Mouse (Mus musculus): Measurements from ENCODE around the gene Plbd2. TPM values are rescaled to one million over a fixed set of nuclear protein-coding genes. Genes with fewer than 3 reads are reported as not detected.

Plbd2 gene
- polyA plus RNA-seq, 1 experiment from 2014 or later, result 30.9 TPM

DNA sequence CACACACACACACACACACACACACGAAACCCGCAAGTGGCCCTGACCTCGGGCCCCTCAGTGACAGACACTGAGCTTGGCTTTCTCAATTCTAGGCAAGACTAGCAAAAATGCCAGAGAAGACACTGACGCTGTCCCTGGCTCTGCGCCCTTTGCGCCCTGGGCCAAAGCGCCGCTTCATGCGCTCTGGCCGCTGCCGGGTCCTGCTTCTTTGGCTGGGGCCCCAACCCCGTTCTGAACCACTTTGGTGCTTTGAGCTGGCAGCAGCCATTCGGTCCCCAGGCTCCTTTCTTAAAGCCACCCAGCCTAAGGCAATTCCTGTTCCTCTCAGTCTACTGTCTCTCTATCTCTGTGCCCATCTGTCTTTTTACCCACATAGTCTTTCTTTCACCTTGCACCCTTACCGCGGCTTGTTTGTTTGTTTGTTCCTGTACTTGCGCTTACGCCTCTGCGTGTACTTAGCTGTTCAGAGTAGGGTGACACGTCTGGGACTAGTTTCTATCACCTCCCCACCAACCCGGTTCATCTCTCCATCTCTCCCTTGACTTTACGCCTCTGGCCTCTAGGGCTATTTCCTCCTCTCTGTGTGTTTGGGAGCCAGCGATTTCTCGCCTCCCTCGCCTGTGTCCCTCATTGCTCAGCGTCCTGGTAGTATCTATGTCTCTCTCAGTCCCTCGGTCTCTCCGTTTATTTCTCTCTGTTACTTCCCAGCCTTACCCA is 64.3 kb downstream of the Plbd2 start:
- WGBS, result 1% methylated on average over 27 of the region's 27 CpGs
- peak overlapping the region; percentile 91 for H3K27ac ChIP-seq (ENCODE audit: low read depth, low read length)
- no peaks in the 10 kb centered on the region for H3K36me3 ChIP-seq (ENCODE audit: control insufficient read depth, insufficient read depth, low read length)

DNA sequence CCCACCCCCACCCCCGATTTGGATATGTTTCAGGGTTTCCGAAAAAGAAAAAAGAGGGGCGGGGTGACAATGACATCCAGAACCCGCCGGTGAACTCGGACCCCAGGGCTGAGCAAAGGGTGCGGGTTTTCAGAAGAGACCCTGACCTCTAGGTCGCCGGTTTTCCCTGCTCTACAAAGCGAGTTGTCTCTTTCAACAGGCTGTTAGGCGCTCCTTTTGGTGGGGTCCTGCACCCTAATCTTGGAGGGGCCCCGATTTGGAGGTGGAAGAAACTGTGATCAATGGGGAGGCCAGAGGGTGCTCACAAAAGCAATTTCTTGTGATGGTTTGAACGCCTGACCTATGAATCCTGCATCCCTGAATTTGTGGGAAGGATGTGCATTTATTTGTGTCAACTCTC is 65.0 kb downstream of the Plbd2 start:
- peaks cover 20% of the 10 kb centered on the region for H3K27me3 ChIP-seq (ENCODE audit: control insufficient read depth, insufficient read depth, low read length)
- H3K4me2 ChIP-seq (ENCODE audit: low read depth, low read length), result peak overlapping the region; percentile 74
- peak overlapping the region; percentile 91 for H3K27ac ChIP-seq (ENCODE audit: low read depth, low read length)
- ATAC-seq (ENCODE audit: low read depth), result no peak
- WGBS, result under 1% methylated on average over 13 of the region's 13 CpGs
- H3K36me3 ChIP-seq (ENCODE audit: control insufficient read depth, insufficient read depth, low read length), result no peaks in the 10 kb centered on the region
- H3K9me3 ChIP-seq (ENCODE audit: control insufficient read depth, low read length), result no peaks in the 10 kb centered on the region
- peaks cover 8% of the 10 kb centered on the region for H3K4me1 ChIP-seq (ENCODE audit: control insufficient read depth, insufficient read depth, low read length)
- H3K9ac ChIP-seq (replicated peaks; ENCODE audit: low read depth, low read length), result peak overlapping the region; percentile 89
- peak overlapping the region; percentile 53 for H3K4me3 ChIP-seq (ENCODE audit: low read depth, low read length)

More for the DNA sequence above, 64.3 kb downstream of the Plbd2 start:
- Histone ChIP-seq H3K9me3 (ENCODE audit: control insufficient read depth, low read length) (no peaks in the 10 kb centered on the region), H3K27me3 (ENCODE audit: control insufficient read depth, insufficient read depth, low read length) (peaks cover 15% of the 10 kb centered on the region), H3K4me3 (ENCODE audit: low read depth, low read length) (peak overlapping the region; percentile 53), H3K4me2 (ENCODE audit: low read depth, low read length) (peak overlapping the region; percentile 74), H3K4me1 (ENCODE audit: control insufficient read depth, insufficient read depth, low read length) (peaks cover 8% of the 10 kb centered on the region), H3K9ac (replicated peaks; ENCODE audit: low read depth, low read length) (peak overlapping the region; percentile 89)
- ATAC-seq (ENCODE audit: low read depth), result no peak

DNA sequence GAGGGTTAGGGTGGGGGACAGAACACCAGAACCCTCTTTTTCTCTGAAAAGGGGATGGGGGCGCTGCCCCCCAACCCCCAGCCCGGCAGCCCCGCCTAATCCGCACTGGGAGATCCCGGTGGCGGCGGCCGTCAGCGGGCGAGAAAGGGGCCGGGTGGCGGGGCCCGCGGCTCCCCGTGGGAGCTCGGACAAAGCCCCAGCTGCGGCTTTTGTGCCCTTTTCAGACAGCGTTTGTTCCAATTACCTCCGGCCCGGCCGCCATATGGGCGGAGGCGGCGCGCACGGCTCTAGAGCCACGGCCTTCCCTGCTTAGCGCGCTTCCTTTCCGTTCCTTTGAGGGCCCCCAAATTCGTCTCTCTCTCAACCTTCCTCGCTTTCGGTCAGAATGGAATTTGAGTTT is 65.4 kb downstream of the Plbd2 start:
- peak overlapping the region; percentile 91 for H3K27ac ChIP-seq (ENCODE audit: low read depth, low read length)
- peak overlapping the region; percentile 74 for H3K4me2 ChIP-seq (ENCODE audit: low read depth, low read length)
- peak overlapping the region; percentile 89 for H3K9ac ChIP-seq (replicated peaks; ENCODE audit: low read depth, low read length)
- no peaks in the 10 kb centered on the region for H3K9me3 ChIP-seq (ENCODE audit: control insufficient read depth, low read length)
- peaks cover 24% of the 10 kb centered on the region for H3K27me3 ChIP-seq (ENCODE audit: control insufficient read depth, insufficient read depth, low read length)
- no peaks in the 10 kb centered on the region for H3K36me3 ChIP-seq (ENCODE audit: control insufficient read depth, insufficient read depth, low read length)
- peaks cover 8% of the 10 kb centered on the region for H3K4me1 ChIP-seq (ENCODE audit: control insufficient read depth, insufficient read depth, low read length)
- no peak for ATAC-seq (ENCODE audit: low read depth)
- WGBS, result under 1% methylated on average over 33 of the region's 33 CpGs
- peak overlapping the region; percentile 53 for H3K4me3 ChIP-seq (ENCODE audit: low read depth, low read length)

DNA sequence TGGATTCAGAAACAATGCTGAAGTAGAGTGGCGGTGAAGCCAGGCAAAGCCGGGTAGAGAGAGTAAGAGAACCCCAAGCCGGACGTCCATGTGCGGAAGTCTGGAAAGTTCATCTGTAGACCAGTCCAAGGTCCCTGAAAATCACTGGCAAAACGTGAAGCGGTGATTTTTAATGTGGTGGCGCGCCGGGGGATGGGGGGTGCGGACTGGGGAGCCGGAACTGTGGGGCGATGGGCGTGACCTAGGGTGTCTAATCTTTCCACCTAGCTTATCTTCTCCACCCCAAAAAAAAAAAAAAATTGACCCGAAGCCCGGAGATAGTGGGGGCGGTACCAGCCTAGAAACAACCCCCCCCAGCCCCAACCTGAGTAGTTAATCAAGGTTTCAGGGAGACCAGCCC is 65.9 kb downstream of the Plbd2 start:
- under 1% methylated on average over 17 of the region's 17 CpGs for WGBS
- peaks cover 8% of the 10 kb centered on the region for H3K4me1 ChIP-seq (ENCODE audit: control insufficient read depth, insufficient read depth, low read length)
- no peaks in the 10 kb centered on the region for H3K9me3 ChIP-seq (ENCODE audit: control insufficient read depth, low read length)
- ATAC-seq (ENCODE audit: low read depth), result no peak
- H3K4me3 ChIP-seq (ENCODE audit: low read depth, low read length), result peak overlapping the region; percentile 53
- no peaks in the 10 kb centered on the region for H3K36me3 ChIP-seq (ENCODE audit: control insufficient read depth, insufficient read depth, low read length)
- peaks cover 24% of the 10 kb centered on the region for H3K27me3 ChIP-seq (ENCODE audit: control insufficient read depth, insufficient read depth, low read length)
- H3K27ac ChIP-seq (ENCODE audit: low read depth, low read length), result peak overlapping the region; percentile 91
- peak overlapping the region; percentile 74 for H3K4me2 ChIP-seq (ENCODE audit: low read depth, low read length)
- peak overlapping the region; percentile 89 for H3K9ac ChIP-seq (replicated peaks; ENCODE audit: low read depth, low read length)

- H3K9ac ChIP-seq (replicated peaks; ENCODE audit: low read depth, low read length), result peak overlapping the region; percentile 89
- peak overlapping the region; percentile 74 for H3K4me2 ChIP-seq (ENCODE audit: low read depth, low read length)
- H3K27me3 ChIP-seq (ENCODE audit: control insufficient read depth, insufficient read depth, low read length), result peaks cover 27% of the 10 kb centered on the region
- under 1% methylated on average over 18 of the region's 18 CpGs for WGBS
- H3K4me3 ChIP-seq (ENCODE audit: low read depth, low read length), result peak overlapping the region; percentile 53
- H3K4me1 ChIP-seq (ENCODE audit: control insufficient read depth, insufficient read depth, low read length), result peaks cover 8% of the 10 kb centered on the region
- peak overlapping the region; percentile 91 for H3K27ac ChIP-seq (ENCODE audit: low read depth, low read length)
- no peaks in the 10 kb centered on the region for H3K36me3 ChIP-seq (ENCODE audit: control insufficient read depth, insufficient read depth, low read length)
- ATAC-seq (ENCODE audit: low read depth), result no peak
- no peaks in the 10 kb centered on the region for H3K9me3 ChIP-seq (ENCODE audit: control insufficient read depth, low read length)
These were observed 66.4 kb downstream of the Plbd2 start for GRCm38 (mm10) chr5:120436885-120437495.

DNA sequence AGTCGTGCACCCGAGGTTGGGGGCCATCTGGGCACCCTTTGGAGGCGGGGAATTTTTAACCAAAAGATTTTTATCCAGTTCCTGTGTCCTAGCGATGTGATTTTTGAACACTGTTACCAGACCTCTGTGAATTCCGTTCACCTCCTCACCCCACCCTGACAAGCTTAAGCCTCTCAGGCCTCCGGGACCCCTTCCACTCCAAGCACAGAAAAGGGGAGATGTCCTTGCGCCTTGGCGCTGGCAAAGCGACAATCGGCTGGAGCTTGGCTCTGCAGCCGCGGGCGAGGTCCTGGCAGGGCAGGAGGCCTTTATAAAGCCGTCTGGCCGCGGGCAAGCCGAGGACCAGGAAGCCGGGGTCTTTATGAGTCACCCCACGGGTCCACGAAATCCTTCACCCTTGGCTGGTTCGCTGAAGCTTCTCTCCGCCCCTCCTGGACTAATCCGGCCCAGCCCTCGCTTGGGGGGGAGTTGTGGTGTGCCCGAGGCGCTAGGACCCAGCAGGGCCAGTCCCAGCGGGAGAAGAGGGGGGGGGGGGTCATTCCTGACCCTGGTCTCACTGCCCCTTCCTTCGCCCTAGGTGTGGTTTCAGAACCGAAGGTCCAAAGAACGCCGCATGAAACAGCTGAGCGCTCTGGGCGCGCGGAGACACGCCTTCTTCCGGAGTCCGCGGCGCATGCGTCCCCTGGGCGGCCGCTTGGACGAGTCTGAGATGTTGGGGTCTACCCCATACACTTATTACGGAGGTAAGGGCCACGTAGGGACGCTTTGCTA is 67.5 kb downstream of the Plbd2 start:
- peaks cover 8% of the 10 kb centered on the region for H3K4me1 ChIP-seq (ENCODE audit: control insufficient read depth, insufficient read depth, low read length)
- WGBS, result under 1% methylated on average over 46 of the region's 47 CpGs
- H3K4me2 ChIP-seq (ENCODE audit: low read depth, low read length), result peak overlapping the region; percentile 74
- H3K9me3 ChIP-seq (ENCODE audit: control insufficient read depth, low read length), result no peaks in the 10 kb centered on the region
- peak overlapping the region; percentile 89 for H3K9ac ChIP-seq (replicated peaks; ENCODE audit: low read depth, low read length)
- no peak for ATAC-seq (ENCODE audit: low read depth)
- H3K4me3 ChIP-seq (ENCODE audit: low read depth, low read length), result peak overlapping the region; percentile 53
- no peaks in the 10 kb centered on the region for H3K36me3 ChIP-seq (ENCODE audit: control insufficient read depth, insufficient read depth, low read length)
- H3K27ac ChIP-seq (ENCODE audit: low read depth, low read length), result peak overlapping the region; percentile 91
- H3K27me3 ChIP-seq (ENCODE audit: control insufficient read depth, insufficient read depth, low read length), result peaks cover 31% of the 10 kb centered on the region

DNA sequence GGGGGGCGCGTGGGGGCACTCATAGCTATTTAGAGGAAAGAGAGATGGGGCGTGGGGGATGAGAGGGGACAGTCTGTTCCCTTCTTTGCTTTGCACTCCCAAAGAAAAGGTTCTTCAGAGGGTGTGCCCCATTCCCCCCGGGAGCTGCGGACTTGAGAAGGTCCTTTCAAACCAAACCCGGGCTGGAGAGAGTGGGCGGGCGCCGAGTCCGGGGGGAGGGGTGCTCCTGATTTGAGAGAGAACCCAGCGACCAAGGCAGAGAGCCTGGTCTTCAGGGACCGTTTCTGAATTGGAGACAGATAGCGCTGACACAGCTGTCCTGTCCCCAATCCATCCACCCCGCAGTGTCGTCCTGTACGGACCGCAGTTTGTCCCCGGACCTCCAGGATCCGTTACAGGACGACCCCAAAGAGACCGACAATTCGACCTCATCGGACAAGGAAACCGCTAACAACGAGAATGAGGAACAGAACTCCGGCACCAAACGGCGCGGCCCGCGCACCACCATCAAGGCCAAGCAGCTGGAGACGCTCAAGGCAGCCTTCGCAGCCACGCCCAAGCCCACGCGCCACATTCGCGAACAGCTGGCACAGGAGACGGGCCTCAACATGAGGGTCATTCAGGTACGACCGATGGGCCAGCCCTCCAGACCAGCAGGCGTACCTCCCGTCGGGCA is 68.3 kb downstream of the Plbd2 start:
- H3K9ac ChIP-seq (replicated peaks; ENCODE audit: low read depth, low read length), result peak overlapping the region; percentile 89
- peaks cover 35% of the 10 kb centered on the region for H3K27me3 ChIP-seq (ENCODE audit: control insufficient read depth, insufficient read depth, low read length)
- peak overlapping the region; percentile 74 for H3K4me2 ChIP-seq (ENCODE audit: low read depth, low read length)
- under 1% methylated on average over 44 of the region's 44 CpGs for WGBS
- no peak for ATAC-seq (ENCODE audit: low read depth)
- peaks cover 7% of the 10 kb centered on the region for H3K4me1 ChIP-seq (ENCODE audit: control insufficient read depth, insufficient read depth, low read length)
- H3K27ac ChIP-seq (ENCODE audit: low read depth, low read length), result peak overlapping the region; percentile 91
- H3K36me3 ChIP-seq (ENCODE audit: control insufficient read depth, insufficient read depth, low read length), result no peaks in the 10 kb centered on the region
- H3K9me3 ChIP-seq (ENCODE audit: control insufficient read depth, low read length), result no peaks in the 10 kb centered on the region
- peak overlapping the region; percentile 53 for H3K4me3 ChIP-seq (ENCODE audit: low read depth, low read length)

GRCm38 (mm10) chr5:120434231-120434735 is 69.1 kb downstream of the Plbd2 start:
- WGBS, result under 1% methylated on average over 21 of the region's 21 CpGs
- Histone ChIP-seq H3K36me3 (ENCODE audit: control insufficient read depth, insufficient read depth, low read length) (no peaks in the 10 kb centered on the region), H3K9ac (replicated peaks; ENCODE audit: low read depth, low read length) (peak overlapping the region; percentile 89), H3K9me3 (ENCODE audit: control insufficient read depth, low read length) (no peaks in the 10 kb centered on the region), H3K4me1 (ENCODE audit: control insufficient read depth, insufficient read depth, low read length) (peaks cover 2% of the 10 kb centered on the region; the same call in 1 of the 2 replicates), H3K27ac (ENCODE audit: low read depth, low read length) (peak overlapping the region; percentile 91), H3K4me3 (ENCODE audit: low read depth, low read length) (peak overlapping the region; percentile 53), H3K4me2 (ENCODE audit: low read depth, low read length) (peak overlapping the region; percentile 74), H3K27me3 (ENCODE audit: control insufficient read depth, insufficient read depth, low read length) (peaks cover 36% of the 10 kb centered on the region)
- ATAC-seq (ENCODE audit: low read depth), result no peak

Measured in neural tube, embryonic 14.5 days (tissue).